Mouse (Mus musculus): ENCODE measurements around the gene Tbc1d5.

Gene Tbc1d5

DNA sequence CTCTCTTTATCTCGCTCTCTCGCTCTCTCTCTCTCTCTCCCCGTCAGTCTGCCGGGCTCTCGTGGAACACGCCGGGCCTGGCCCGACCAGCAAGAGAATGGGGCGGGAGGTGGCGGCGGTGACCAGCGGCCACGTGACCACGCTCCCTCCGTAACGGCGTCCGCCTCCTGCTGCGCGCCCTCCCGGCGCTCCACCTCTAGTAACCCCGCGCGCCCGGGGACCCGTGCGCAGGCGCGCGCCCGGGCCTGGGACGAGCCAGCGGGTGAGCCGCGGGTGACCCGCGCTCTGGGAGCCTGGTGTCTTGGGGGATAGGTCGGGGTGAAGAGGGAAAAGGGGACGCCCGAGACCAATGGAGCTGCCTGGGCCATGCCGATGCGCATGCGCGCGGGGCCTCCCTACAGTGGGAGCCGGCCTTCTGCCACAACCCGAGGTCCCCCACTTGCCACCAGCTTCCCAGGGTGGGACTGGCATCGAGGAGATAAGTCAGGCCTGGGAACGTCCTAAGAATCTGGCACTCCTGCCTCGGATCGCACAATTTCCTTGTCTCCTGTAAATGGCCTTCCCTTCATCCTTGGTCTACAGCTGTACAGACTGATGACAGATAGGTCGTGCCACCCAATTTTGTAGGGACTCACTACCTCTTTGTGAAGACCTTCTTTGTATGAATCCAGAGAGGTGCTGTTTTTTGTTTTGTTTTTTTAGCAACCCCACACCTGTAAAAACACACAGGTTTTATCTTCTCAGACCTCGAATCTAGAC, at the start of gene Tbc1d5:
Gene Tbc1d5 (minus strand): TSS at position 158 of the 759 bp plus-strand sequence.
- peak; percentile 62 to 69 for DNase-seq (ENCODE audit: low read depth in 2 of 2, low spot score in 2 of 2)

DNA sequence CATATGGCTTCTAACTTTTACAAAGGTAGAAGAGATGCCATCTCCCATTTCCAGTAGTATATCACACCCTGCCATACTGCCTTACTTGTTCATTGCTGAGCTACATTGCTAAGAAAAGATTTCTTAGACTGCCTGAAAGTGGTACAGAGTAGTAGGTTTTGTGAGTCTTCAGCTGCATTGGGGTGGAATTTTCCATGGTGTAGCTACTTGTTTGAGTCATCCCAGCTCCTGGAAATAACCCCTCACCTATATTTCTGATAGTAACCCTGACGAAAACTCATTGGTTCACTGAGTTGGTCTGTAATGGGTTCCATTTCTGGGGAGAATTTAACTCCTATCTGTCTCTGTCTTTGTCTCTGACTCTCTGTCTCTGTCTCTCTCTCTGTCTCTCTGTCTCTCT, 46.9 kb upstream of the Tbc1d5 start:
- DNase-seq (ENCODE audit: low read depth in 2 of 2, low spot score in 2 of 2), result no peak

DNA sequence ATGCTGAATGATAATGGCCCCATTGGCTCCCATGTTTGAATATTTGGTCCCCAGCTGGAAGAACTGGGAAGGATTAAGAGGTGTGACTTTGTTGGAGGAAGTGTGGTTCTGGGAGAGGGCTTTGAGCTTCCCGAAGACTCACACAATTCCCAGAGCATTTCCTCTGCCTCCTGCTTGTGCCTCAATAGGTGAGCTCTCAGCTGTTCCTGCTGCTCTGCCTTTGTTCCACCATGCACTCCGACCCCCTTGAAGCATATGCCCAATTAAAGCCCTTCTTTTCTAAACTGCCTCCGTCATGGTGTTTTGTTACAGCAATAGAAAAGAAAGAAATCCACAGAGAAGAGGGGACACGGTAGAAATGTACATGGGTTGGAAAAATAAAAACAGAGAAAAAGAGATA, 44.0 kb upstream of the Tbc1d5 start:
- DNase-seq (ENCODE audit: low read depth in 2 of 2, low spot score in 2 of 2), result no peak

DNA sequence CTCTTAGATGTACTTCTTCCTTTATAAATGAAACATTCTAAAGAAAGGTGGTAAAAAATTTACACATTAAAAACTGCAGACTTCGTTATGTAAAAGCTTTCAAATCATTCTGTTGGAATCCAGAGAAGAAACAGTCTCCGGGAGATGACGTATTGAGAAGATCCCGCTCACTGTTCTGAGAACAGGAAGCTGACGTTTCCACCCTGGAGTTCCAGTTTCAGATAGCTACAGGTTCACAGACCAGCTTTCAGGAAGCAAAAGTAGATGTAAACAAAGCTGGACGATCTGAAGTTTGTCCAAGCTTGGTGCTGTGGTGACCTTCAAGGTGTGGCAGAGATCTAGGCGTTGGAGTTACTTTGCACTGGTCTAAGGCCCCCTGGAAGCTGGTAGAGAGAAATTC, 41.9 kb upstream of the Tbc1d5 start:
- no peak for DNase-seq (ENCODE audit: low read depth in 2 of 2, low spot score in 2 of 2)

DNA sequence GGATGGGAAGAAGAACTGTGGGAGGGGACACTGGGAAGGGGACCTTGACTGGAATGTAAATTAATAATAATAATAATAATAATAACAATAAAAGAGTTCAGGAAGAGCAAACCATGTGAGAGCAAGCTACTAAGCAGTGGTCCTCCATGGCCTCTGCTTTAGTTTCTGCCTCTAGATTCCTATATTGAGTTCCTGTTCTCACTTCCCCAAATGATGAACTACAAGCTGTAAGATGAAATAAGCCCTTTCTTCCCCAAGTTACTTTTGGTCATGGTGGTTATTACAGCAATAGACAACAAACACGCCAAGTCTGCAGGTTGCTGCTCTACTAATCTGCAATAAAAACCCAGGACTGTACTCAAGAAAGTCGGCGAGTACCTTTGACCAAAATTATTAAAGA, 40.7 kb upstream of the Tbc1d5 start:
- DNase-seq (ENCODE audit: low read depth in 2 of 2, low spot score in 2 of 2), result no peak

DNA sequence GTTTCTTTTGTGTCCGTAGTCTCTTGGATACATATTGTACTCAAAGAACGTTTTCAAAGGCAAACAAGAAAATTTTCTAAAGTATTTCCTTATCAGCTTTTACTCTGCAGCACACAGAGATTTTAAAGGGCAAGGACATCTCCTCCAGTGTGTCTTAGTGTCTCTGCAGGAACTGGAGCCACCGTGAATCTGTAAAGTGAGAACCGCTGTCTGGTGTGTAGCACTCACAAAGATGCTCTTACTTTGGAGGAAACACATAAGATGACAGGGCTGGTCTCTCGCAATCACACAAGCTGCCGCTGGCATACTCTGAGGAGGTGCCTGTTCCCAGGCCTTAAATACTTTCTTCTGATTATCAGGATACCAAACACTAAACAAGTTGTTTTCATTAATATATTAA, 37.3 kb upstream of the Tbc1d5 start:
- no peak for DNase-seq (ENCODE audit: low read depth in 2 of 2, low spot score in 2 of 2)

DNA sequence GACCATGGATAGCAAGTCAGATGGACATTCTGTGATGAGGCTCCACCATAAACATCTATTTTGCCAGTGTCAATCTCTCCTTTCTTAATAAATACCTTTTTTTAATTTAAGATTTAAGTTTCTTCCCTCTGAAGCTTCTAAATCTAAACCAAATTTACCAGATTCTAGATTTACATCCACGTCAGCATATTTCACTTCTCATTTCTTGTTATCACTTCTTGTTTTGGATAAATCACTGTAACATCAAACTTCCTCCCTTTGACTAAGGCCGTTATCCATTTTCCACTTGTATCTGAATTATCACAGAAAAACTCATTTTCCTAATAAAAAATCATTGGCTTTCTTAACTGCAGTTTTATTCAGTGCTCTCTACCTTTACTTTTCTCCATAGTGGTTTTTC, 30.4 kb upstream of the Tbc1d5 start:
- no peak for DNase-seq (ENCODE audit: low read depth in 2 of 2, low spot score in 2 of 2)

DNA sequence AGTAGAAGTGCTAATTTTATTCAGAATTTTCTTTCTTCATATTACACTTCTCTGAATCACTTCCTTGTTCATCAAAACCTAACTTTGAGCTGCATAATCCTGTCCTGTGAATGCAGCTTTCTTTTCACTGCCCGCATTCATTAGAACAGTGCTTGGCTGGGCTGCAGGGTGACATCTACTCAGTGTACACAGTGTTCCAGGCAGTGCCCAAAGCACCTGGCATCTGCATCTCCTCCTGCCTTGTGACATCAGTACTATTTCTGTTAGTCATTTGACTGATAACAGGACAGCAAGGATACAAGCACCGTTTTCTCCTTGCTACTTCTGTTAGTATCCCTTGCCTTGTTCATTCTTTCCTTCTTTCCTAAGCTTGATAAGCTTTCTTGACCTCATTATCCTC, 25.5 kb upstream of the Tbc1d5 start:
- no peak for DNase-seq (ENCODE audit: low read depth in 2 of 2, low spot score in 2 of 2)

DNA sequence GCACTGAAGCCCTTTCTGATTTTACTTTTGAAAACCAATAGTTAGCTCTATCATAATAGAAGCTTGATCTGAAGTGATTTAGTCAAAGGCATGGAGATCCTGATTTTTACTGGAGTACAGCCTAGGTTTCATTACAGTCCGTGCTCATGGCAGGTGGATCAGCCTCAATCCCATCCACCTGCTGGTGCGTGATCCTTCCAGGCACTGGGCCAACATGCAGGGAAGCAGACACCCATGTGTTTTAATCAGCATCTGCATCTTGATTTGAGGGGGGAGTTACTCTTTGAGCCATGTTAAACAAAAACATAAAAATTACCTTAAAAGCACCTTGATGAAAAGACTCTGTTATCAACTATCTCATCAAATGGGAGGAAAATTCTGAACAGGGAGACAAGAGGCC, 16.4 kb upstream of the Tbc1d5 start:
- DNase-seq (ENCODE audit: low read depth in 2 of 2, low spot score in 2 of 2), result no peak

DNA sequence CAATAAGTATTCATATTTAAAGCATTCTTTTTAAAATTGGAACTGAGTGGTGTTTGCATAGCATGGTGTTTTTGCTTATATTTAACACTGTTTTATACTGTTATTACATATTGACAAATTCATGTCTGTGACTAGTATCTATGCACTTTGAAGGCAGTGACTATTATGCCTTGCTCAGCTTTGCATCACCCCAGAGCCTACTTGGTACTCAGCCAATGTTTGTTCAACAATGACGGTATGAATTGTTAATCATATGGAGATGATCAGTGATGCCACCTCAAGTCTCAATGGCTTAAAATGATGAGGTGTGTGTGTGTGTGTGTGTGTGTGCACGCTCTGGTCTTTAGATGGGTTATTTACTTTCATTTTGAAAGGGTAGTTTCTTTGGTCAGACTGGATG, 15.6 kb upstream of the Tbc1d5 start:
- no peak for DNase-seq (ENCODE audit: low read depth in 2 of 2, low spot score in 2 of 2)

DNA sequence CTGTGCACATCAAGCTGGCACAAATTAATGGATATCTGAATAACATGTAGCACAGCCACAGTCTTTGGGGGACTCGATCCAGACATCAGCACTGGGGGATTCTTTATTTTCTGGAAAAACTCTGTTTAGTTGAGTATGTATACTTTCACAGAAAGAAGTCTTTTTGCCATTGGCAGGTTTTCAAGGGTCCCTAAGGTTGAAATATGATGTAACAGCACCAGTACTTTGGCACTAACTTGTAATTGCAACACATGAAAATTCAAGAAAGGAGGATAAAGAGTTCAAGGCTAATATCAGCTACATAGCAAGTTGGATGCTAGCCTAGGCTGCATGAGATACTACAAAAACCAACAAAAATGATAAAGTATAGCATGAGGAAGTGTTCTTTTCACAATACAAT, 12.2 kb upstream of the Tbc1d5 start:
- DNase-seq (ENCODE audit: low read depth in 2 of 2, low spot score in 2 of 2), result no peak

DNA sequence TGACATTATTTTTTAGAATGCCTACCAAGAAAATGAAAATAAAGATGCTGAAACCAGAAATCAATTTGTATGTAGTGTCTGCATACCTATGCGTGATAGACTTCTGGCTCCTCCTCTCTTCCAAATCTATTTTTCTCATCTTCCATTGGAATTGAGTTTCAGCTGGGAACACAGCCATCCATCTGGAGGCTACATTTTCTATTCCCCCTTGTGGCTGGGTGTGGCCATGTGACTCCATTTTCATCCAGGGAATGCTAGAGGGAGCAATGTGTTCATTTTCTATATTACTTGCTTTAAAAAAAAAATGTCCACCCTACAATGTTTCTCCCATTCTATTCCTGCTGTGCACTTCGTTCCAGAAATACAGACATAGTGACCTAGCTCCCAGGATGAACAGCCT, 3.6 kb upstream of the Tbc1d5 start:
- no peak for DNase-seq (ENCODE audit: low read depth in 2 of 2, low spot score in 2 of 2)

DNA sequence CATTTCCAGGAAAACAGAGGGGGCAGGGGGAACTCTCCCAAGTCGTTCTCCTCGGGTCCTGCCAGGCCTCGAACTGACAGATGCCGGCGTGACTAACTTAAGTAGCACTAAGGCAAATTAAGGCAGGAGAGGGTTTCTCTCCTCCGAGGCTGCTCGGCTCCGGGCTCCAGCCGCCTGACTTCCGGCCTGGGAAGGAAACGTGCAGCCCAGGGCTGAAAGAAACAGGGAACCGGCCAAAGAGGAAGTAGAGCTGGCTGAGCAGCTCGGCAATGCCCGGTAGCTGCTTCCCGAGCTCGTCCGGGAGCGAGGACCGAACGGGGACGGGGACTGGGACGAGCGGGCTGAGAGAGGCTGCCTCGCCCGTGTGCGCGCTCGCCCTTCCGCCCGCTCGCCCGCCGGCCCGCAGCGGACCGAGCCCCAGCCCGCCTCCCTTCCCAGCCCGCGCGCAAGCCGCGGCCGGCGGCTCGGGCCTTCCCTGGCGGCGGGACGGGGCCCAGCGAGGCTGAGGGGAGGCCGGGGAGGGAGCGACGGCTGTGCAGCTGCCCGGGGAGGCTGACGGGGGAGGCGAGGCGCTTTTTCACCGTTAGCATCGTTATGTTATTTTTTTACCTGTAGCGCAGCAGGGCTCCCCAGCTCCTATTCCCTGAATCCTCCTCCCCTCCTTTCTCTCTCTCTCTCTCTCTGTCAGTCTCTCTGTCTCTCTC, 509 bp downstream of the Tbc1d5 start:
- DNase-seq (ENCODE audit: low read depth in 2 of 2, low spot score in 2 of 2), result peak; percentile 18 to 38

DNA sequence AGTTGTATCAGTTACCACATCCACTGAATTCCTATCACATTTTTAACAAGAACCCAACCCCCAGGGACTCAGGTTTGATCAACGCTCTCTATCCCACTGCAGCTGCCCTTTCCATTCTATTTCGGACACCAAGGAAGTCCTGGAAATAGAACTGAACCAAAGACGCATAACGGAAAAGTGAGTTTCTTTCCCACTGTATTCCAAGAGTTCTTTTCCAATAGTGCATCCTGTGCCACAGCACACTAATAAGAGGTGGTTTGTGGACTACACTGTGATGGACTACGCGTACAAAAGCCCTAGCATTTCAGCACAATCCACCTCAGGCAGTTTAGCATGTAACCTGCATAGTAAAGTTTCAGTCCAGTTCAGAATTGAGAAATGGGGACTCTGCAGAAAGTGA, 1.2 kb downstream of the Tbc1d5 start:
- no peak for DNase-seq (ENCODE audit: low read depth in 2 of 2, low spot score in 2 of 2)

DNA sequence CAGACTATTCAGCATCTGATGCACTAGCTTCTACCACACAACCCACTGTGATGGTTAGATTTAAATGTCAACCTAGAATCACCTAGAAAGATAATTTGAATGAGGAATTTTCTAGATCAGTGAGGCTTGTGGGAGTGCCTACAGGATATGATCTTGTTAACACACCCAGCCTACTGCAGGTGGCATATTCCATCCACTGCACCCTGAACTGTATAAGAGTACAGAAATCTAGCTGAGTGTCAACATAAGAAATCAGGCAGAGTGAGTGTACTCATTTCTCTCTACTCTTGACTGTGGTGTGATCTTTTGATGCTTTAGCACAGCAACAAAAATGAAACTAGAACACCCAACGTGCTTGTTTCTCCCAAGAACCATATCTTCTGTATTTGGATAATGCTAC, 6.8 kb downstream of the Tbc1d5 start:
- DNase-seq (ENCODE audit: low read depth in 2 of 2, low spot score in 2 of 2), result no peak

DNA sequence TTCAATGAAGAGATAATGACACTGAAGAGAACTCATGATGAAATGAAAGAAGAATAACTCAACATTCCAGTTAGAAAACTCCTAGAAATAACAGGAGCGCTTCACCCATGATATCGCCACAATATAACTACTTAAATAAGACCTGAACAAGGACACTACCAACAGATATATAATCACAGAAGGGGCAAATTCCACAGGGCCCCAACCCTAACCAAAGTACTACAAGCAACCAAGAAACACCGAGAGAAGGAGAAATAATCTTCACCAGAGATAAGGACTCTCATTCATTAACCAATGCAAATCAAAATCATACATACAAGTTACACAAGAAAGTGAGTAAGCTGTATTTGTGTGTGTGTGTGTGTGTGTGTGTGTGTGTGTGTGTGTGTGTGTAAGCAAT, 7.6 kb downstream of the Tbc1d5 start:
- DNase-seq (ENCODE audit: low read depth in 2 of 2, low spot score in 2 of 2), result no peak

DNA sequence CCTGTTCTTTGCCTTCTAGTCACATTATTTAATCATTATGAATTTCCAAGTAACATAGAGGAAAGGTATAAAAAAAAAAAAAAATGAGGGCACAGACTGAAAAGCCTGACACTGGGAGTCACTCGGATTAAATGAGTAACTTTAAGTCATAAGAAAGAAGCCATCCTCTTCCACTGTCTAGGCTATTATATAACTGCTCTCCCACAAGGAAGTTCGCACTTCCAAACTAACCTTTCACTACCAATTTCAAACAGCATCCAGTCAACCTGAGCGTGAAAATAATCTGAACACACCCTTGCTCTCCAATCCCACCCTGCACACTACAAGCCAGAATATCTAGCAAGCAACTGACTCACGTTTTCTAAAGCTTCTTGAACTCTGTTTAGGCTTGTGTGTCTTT, 9.2 kb downstream of the Tbc1d5 start:
- DNase-seq (ENCODE audit: low read depth in 2 of 2, low spot score in 2 of 2), result no peak

DNA sequence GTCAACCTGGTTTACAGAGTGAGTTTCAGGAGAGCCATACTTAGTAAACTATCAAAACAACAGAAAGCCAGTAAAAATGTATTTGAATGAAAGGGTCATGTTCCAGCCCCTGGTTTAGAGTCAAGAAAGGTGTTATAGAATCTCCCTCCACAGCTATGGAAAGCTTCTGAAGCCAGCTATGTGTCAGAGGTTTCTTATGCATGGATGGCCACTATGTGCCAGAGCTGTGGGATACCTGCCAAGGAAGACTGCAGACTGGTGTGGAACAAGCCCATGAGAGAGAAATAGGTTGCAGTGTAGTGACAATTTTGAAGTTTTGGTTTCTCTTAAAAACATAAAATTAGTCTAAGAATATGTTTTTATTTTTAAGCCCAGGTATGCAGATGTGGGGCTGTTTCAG, 16.8 kb downstream of the Tbc1d5 start:
- DNase-seq (ENCODE audit: low read depth in 2 of 2, low spot score in 2 of 2), result no peak

DNA sequence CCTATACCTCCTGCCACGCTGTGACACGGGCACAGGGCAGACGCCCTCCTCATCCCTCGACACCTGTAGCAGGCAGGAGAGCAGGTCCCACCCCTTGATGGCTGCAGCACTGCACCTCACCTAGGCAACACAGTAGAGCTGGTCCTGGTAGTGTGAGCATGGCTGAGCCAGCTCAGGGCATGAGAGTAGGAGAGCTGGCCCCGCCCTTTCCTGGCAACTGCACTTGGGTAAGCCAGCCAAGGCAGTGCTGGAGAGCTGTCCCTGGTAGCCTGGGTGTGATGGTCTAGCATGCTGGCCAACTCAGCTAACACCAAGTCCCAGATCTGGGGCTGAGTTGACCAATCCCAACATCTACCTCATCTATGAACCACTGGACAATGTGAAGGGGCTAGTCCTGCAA, 19.9 kb downstream of the Tbc1d5 start:
- DNase-seq (ENCODE audit: low read depth in 2 of 2, low spot score in 2 of 2), result no peak

DNA sequence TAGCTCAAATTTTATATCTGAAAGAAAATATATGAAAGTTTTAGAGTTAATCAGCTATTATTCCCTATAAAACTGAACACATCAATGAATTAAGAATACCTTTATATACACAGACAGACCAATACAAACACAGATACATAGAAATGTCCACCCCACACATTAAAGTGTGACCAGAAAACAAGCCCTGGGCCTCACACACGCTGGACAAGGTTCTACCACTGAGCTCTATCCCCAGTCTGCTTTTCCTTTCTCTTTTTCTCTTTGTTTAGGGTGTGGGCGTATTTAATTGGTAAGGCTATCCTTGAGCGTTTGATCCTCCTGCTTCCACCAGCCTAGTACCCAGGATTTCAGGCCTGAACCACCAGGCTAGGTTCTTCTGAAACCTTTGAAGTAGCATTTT, 28.2 kb downstream of the Tbc1d5 start:
- no peak for DNase-seq (ENCODE audit: low read depth in 2 of 2, low spot score in 2 of 2)

DNA sequence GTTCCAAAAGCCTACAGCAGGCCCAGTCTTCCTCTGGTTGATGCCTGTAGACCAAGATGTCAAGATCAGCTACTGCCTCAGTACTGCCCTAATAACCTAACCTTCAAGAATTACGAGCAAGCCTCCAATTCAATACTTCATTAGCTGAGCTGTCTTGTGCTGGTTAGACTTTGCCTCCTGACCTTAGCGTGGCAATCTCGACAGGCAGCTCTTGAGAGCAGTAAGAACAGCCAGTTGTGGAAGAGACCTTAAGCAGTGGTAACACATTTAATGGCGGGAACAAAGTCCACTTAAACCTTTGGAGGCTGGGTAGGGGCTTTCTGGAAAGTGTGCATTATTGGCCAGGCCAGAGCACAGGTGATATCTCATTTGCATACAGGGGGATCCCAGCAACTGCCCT, 34.2 kb downstream of the Tbc1d5 start:
- DNase-seq (ENCODE audit: low read depth in 2 of 2, low spot score in 2 of 2), result no peak

DNA sequence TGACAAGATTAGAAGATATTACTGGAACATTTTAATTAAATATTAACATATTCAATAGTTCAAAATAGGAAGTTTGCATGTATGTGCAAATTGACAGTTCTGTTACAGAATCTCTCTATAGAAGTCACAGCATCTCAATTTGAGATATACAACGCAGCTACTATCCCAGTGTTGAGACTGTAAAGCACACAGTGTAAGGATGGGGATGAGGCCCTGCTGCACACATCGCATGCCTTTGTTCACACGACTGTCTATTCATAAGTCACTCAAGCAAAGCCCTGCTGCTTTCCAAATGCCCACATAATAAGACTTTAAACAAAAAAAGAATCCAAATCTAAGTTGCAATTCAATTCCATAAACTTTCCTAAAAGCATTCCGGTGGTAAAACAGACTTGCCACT, 37.1 kb downstream of the Tbc1d5 start:
- no peak for DNase-seq (ENCODE audit: low read depth in 2 of 2, low spot score in 2 of 2)

DNA sequence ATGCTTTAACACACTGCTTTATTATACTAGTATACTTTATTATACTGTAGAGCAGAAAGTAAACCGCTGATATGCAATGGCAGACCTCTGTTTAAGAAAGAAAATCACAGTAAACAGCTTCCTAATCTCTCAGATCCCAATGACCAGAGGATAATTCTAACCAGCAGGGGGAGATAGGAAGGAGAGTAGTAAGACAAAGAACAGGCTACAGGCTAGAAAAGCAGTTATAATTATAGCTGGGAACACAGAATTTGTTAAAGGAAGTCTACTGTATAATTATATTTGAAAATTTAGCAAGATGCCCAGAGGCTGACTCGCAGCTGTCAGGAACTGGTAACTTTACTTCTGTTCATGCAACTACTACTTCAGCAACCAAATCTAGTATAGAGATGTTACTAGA, 68.0 kb downstream of the Tbc1d5 start:
- no peak for DNase-seq (ENCODE audit: low read depth in 2 of 2, low spot score in 2 of 2)
